Mouse (Mus musculus) midbrain, embryonic 12.5 days (tissue): ENCODE data around the gene Ino80. TPM values are rescaled to one million over a fixed set of nuclear protein-coding genes. Genes with fewer than 3 reads are reported as not detected.

Source experiments
- ATAC-seq: fragments of 200-750 bp; cut with Nextera tagmentation; 2 replicates; pipeline ENCODE4 v1.8.0; 2017; ENCODE audit warnings: low read depth, moderate TSS enrichment, moderate library complexity; ENCODE audit not compliant: low FRiP score
- H3K27ac ChIP-seq: fragments of 300-500 bp; sonication (generic); replicated peaks from 2 replicates; pipeline ENCODE4 v1.5.1; 2016; ENCODE audit warnings: mild to moderate bottlenecking
- H3K27me3 ChIP-seq: fragments of 300-500 bp; sonication (generic); 2 replicates; pipeline ENCODE4 v1.6.1; 2016; ENCODE audit warnings: mild to moderate bottlenecking
- H3K36me3 ChIP-seq: fragments of 300-500 bp; sonication (generic); 2 replicates; pipeline ENCODE4 v1.6.1; 2016
- H3K4me1 ChIP-seq: fragments of 300-500 bp; sonication (generic); 2 replicates; pipeline ENCODE4 v1.6.1; 2016
- H3K4me2 ChIP-seq: fragments of 300-500 bp; sonication (generic); replicated peaks from 2 replicates; pipeline ENCODE4 v1.6.1; 2016; ENCODE audit warnings: mild to moderate bottlenecking, moderate library complexity
- H3K4me3 ChIP-seq: fragments of 300-500 bp; sonication (generic); 2 replicates; pipeline ENCODE4 v1.5.1; 2016; ENCODE audit warnings: mild to moderate bottlenecking
- H3K9ac ChIP-seq: fragments of 300-500 bp; sonication (generic); replicated peaks from 2 replicates; pipeline ENCODE4 v1.6.1; 2016; ENCODE audit warnings: mild to moderate bottlenecking, moderate library complexity
- H3K9me3 ChIP-seq: fragments of 300-500 bp; sonication (generic); 2 replicates; pipeline ENCODE4 v1.6.1; 2016; ENCODE audit warnings: mild to moderate bottlenecking
- WGBS: fragments of 180-500 bp; shearing (Covaris S2); methylation state at CpG from one replicate; pipeline ENCODE4 v1.1.7; 2016; 5-methylcytosine and 5-hydroxymethylcytosine counted together
- polyA plus RNA-seq: library from polyadenylated mRNA; unstranded; fragments of >200 nt; fragmentation: Nextera tagmentation; extraction: Ambion mirVana; gene quantifications from 2 replicates; pipeline ENCODE4 v1.2.1, GENCODE M21; 2016

The Ino80 gene
- polyA plus RNA-seq, 1 experiment from 2014 or later: 4.5 TPM

DNA sequence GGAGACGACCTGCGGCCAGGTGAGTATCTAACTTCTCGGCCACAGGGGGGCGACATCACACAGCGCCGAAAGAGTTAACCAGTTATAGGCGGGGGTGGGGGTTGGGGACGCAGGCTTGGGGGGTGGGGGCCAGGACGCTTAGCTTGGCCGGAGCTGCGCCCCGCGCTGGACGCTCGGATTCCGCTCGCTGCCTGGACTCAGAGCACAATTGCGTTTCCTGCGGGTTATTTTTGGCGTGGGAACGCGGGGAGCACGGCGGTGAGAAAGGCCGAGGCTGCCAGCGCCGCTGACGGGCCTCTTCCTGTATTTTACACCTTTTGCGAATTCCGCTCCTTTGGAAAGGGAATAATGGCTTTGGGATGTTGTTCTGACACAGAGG lies 150.4 kb downstream of the Ino80 start:
- Histone ChIP-seq H3K27me3 (peaks cover 100% of the 10 kb centered on the region), H3K27ac (no peak overlapping the region), H3K9ac (peak overlapping the region; percentile 25), H3K9me3 (no peaks in the 10 kb centered on the region), H3K36me3 (no peaks in the 10 kb centered on the region), H3K4me1 (peaks cover 52% of the 10 kb centered on the region), H3K4me2 (peak overlapping the region; percentile 64), H3K4me3 (peak overlapping the region; percentile 42)
- WGBS: under 1% methylated on average over 30 of the region's 30 CpGs
- no peak for ATAC-seq

- Histone ChIP-seq H3K9ac (peak overlapping the region; percentile 28), H3K27ac (no peak overlapping the region), H3K4me1 (peaks cover 58% of the 10 kb centered on the region), H3K9me3 (no peaks in the 10 kb centered on the region), H3K36me3 (no peaks in the 10 kb centered on the region), H3K4me3 (peak overlapping the region; percentile 42), H3K4me2 (peak overlapping the region; percentile 64), H3K27me3 (peaks cover 100% of the 10 kb centered on the region)
- 1% methylated on average over 58 of the region's 61 CpGs for WGBS
- no peak for ATAC-seq
These were observed 151.1 kb downstream of the Ino80 start for GRCm38 (mm10) chr2:119326161-119327101.

- Histone ChIP-seq H3K27ac (no peak within 1 kb of the TSS), H3K36me3 (no peaks in the 10 kb centered on the region), H3K4me1 (peaks cover 64% of the 10 kb centered on the region), H3K27me3 (peaks cover 100% of the 10 kb centered on the region), H3K9me3 (no peaks in the 10 kb centered on the region), H3K9ac (peak within 1 kb of the TSS; percentile 28), H3K4me3 (peak within 1 kb of the TSS; percentile 42), H3K4me2 (peak within 1 kb of the TSS; percentile 64)
- no peak for ATAC-seq
- WGBS: under 1% methylated on average over 33 of the region's 33 CpGs
These were observed 151.8 kb downstream of the Ino80 start, which contains the start of gene Dll4 for GRCm38 (mm10) chr2:119325568-119326143. Gene Dll4 (plus strand): TSS chr2:119325784.

- Histone ChIP-seq H3K4me1 (peaks cover 64% of the 10 kb centered on the region), H3K36me3 (no peaks in the 10 kb centered on the region), H3K4me3 (peak overlapping the region; percentile 42), H3K9ac (no peak overlapping the region), H3K9me3 (no peaks in the 10 kb centered on the region), H3K4me2 (peak overlapping the region; percentile 64), H3K27me3 (peaks cover 99% of the 10 kb centered on the region), H3K27ac (no peak overlapping the region)
- 2% methylated on average over 32 of the region's 32 CpGs for WGBS
- ATAC-seq: no peak
These were observed 152.7 kb downstream of the Ino80 start for GRCm38 (mm10) chr2:119324576-119325318.

GRCm38 (mm10) chr2:119323866-119324575 lies 153.5 kb downstream of the Ino80 start:
- Histone ChIP-seq H3K36me3 (no peaks in the 10 kb centered on the region), H3K4me2 (peak overlapping the region; percentile 64), H3K27me3 (peaks cover 99% of the 10 kb centered on the region), H3K4me3 (peak overlapping the region; percentile 42), H3K9ac (no peak overlapping the region), H3K27ac (no peak overlapping the region), H3K4me1 (peaks cover 59% of the 10 kb centered on the region), H3K9me3 (no peaks in the 10 kb centered on the region)
- WGBS: 3% methylated on average over 30 of the region's 32 CpGs
- ATAC-seq: no peak

Other genes with a start within 250 kb of the Ino80 start
- not detected in 2 replicates for gene Ppp1r14d, start 247.8 kb downstream of the Ino80 start, polyA plus RNA-seq
- 0.98 and 1.5 TPM in 2 replicates for gene Spint1, start 240.3 kb downstream of the Ino80 start, polyA plus RNA-seq
- gene Rhov, start 206.4 kb downstream of the Ino80 start, polyA plus RNA-seq: 3.9 and 4.7 TPM in 2 replicates
- gene Vps18, start 188.9 kb downstream of the Ino80 start, polyA plus RNA-seq: 25.9 and 26.9 TPM in 2 replicates
- gene Dll4, start 151.9 kb downstream of the Ino80 start, polyA plus RNA-seq: 4.4 and 5.0 TPM in 2 replicates
- 0.88 and 1.1 TPM in 2 replicates for gene Chac1, start 126.5 kb downstream of the Ino80 start, polyA plus RNA-seq
- gene Exd1, start 69.9 kb upstream of the Ino80 start, polyA plus RNA-seq: 0.52 and 0.54 TPM in 2 replicates
- 58.0 and 61.7 TPM in 2 replicates for gene Chp1, start 70.0 kb upstream of the Ino80 start, polyA plus RNA-seq
- gene Nusap1, start 140.6 kb upstream of the Ino80 start, polyA plus RNA-seq: 86.3 and 90.9 TPM in 2 replicates
- gene Oip5, start 140.8 kb upstream of the Ino80 start, polyA plus RNA-seq: 28.2 and 29.1 TPM in 2 replicates
- 39.2 and 41.3 TPM in 2 replicates for gene Ndufaf1, start 185.1 kb upstream of the Ino80 start, polyA plus RNA-seq
- 68.4 and 78.0 TPM in 2 replicates for gene Rtf1, start 197.4 kb upstream of the Ino80 start, polyA plus RNA-seq